Mouse (Mus musculus): Measurements from ENCODE around the gene Gm20855. TPM values are rescaled to one million over a fixed set of nuclear protein-coding genes. Genes with fewer than 3 reads are reported as not detected.
"Not testable (repeated sequence)": the region's sequence is repeated elsewhere in the genome, so short reads cannot be mapped to it uniquely, and the experiment has no call there.

Gene Gm20855
- not detected in 2 replicates for polyA plus RNA-seq (2015; fragmentation: Nextera tagmentation; extraction: Ambion mirVana)

DNA sequence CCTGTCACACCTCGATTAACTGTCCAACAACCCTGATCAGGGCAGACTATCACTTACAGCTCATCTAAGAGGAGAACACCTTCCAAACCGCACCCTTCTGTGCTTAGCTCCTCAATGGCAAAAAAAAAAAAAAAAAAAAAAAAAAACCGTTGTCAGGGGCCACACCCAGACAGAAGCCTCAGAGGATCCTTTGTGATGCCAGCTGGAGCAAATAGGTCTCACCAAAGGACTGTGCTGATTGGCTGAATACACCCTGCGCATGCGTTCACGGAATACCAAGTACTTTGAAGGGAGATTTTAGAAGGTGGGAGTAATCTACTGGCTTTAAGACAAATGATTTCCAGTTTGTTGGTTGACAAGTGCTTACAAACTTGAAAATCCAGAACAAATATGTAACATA is at the start of gene Gm20855:
Gm20855 (minus strand) TSS at position 101 of the 400 bp plus-strand sequence.
- H3K36me3 ChIP-seq; H3K4me2 ChIP-seq; H3K4me3 ChIP-seq; H3K27me3 ChIP-seq; H3K9ac ChIP-seq; ATAC-seq (replicated peaks; ENCODE audit: insufficient number of reproducible peaks, insufficient read depth, low FRiP score, low read depth); H3K4me1 ChIP-seq (replicated peaks); H3K27ac ChIP-seq; H3K9me3 ChIP-seq (replicated peaks): not testable (repeated sequence)
- no CpG with 5 or more reads among the region's 6 CpGs for WGBS

Measured in heart, embryonic 15.5 days (tissue).